Mouse (Mus musculus) embryonic facial prominence, embryonic 12.5 days (tissue): ENCODE results near the gene N4bp2. TPM values are rescaled to one million over a fixed set of nuclear protein-coding genes. Genes with fewer than 3 reads are reported as not detected.

Experiments
- ATAC-seq: fragments of 200-750 bp; cut with Nextera tagmentation; 2 replicates; pipeline ENCODE4 v1.8.0; 2017; ENCODE audit not compliant: insufficient number of reproducible peaks, insufficient read depth, low FRiP score, low TSS enrichment
- H3K27ac ChIP-seq: fragments of 300-500 bp; sonication (generic); 2 replicates; pipeline ENCODE4 v1.5.1; 2016; ENCODE audit warnings: mild to moderate bottlenecking
- H3K27me3 ChIP-seq: fragments of 300-500 bp; sonication (generic); 2 replicates; pipeline ENCODE4 v1.6.1; 2016; ENCODE audit warnings: mild to moderate bottlenecking, moderate library complexity
- H3K36me3 ChIP-seq: fragments of 300-500 bp; sonication (generic); 2 replicates; pipeline ENCODE4 v1.6.1; 2016; ENCODE audit warnings: mild to moderate bottlenecking
- H3K4me1 ChIP-seq: fragments of 300-500 bp; sonication (generic); 2 replicates; pipeline ENCODE4 v1.6.1; 2016
- H3K4me2 ChIP-seq: fragments of 300-500 bp; sonication (generic); replicated peaks from 2 replicates; pipeline ENCODE4 v1.6.1; 2016; ENCODE audit warnings: mild to moderate bottlenecking, moderate library complexity
- H3K4me3 ChIP-seq: fragments of 300-500 bp; sonication (generic); 2 replicates; pipeline ENCODE4 v1.5.1; 2016; ENCODE audit warnings: mild to moderate bottlenecking
- H3K9ac ChIP-seq: fragments of 300-500 bp; sonication (generic); 2 replicates; pipeline ENCODE4 v1.6.1; 2016; ENCODE audit warnings: mild to moderate bottlenecking, moderate library complexity
- H3K9me3 ChIP-seq: fragments of 300-500 bp; sonication (generic); 2 replicates; pipeline ENCODE4 v1.6.1; 2016; ENCODE audit warnings: mild to moderate bottlenecking, moderate library complexity
- WGBS: fragments of 180-500 bp; shearing (Covaris S2); methylation state at CpG from one replicate; pipeline ENCODE4 v1.1.7; 2016; 5-methylcytosine and 5-hydroxymethylcytosine counted together
- polyA plus RNA-seq: library from polyadenylated mRNA; unstranded; fragments of >200 nt; fragmentation: Nextera tagmentation; extraction: Ambion mirVana; gene quantifications from 2 replicates; pipeline ENCODE4 v1.2.1, GENCODE M21; 2016

N4bp2 gene
- polyA plus RNA-seq, 1 experiment from 2014 or later, result 41.7 TPM

DNA sequence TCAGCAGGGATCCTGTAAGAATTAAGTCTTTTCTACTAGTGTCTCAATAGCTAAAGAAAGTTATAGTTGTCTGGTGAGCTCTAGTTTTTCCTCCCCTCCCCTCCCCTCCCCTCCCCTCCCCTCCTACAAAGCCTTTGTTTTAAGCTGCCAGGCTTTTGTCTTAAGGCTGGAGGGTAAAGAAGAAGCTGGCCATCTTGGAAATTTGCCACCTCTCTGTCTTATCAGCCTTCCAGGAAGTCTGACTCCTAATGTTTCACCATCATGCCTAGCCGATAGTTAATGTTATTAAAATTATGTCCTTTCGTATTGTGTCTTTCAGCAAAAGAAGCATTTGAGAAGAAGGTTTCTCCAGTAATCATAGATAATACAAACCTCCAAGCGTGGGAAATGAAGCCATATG is 30.9 kb downstream of the N4bp2 start:
- Histone ChIP-seq H3K36me3 (peaks cover 53% of the 10 kb centered on the region), H3K4me1 (no peaks in the 10 kb centered on the region), H3K27me3 (no peaks in the 10 kb centered on the region), H3K4me3 (no peak overlapping the region), H3K9ac (no peak overlapping the region), H3K9me3 (no peaks in the 10 kb centered on the region), H3K27ac (no peak overlapping the region), H3K4me2 (no peak overlapping the region)
- ATAC-seq, result no peak
- WGBS, result 87% methylated on average over 3 of the region's 3 CpGs

DNA sequence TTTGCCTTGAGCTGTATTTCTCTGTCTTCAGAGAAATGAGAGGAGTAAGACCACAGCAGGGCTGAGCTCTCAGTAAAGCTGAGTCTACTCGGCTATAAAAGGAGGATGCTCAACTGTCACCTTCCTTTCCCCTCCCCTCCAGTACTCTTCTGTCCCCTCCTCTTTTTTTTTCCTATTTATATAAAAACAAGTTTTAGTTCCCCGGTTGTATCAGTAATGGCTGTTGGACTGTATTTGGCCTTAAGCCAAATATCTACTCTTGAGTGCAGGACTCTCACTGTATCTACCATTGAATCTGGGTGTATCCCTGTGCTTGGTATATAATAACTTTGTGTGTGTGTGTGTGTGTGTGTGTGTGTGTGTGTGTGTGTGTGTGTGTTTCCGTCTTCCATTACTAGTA is 31.4 kb downstream of the N4bp2 start:
- no peaks in the 10 kb centered on the region for H3K27me3 ChIP-seq
- no peaks in the 10 kb centered on the region for H3K9me3 ChIP-seq
- no peak overlapping the region for H3K27ac ChIP-seq
- H3K4me1 ChIP-seq, result no peaks in the 10 kb centered on the region
- peaks cover 53% of the 10 kb centered on the region for H3K36me3 ChIP-seq
- no peak overlapping the region for H3K4me2 ChIP-seq
- no peak for ATAC-seq
- no peak overlapping the region for H3K9ac ChIP-seq
- H3K4me3 ChIP-seq, result no peak overlapping the region
- WGBS, result 92% methylated on average over 3 of the region's 3 CpGs

DNA sequence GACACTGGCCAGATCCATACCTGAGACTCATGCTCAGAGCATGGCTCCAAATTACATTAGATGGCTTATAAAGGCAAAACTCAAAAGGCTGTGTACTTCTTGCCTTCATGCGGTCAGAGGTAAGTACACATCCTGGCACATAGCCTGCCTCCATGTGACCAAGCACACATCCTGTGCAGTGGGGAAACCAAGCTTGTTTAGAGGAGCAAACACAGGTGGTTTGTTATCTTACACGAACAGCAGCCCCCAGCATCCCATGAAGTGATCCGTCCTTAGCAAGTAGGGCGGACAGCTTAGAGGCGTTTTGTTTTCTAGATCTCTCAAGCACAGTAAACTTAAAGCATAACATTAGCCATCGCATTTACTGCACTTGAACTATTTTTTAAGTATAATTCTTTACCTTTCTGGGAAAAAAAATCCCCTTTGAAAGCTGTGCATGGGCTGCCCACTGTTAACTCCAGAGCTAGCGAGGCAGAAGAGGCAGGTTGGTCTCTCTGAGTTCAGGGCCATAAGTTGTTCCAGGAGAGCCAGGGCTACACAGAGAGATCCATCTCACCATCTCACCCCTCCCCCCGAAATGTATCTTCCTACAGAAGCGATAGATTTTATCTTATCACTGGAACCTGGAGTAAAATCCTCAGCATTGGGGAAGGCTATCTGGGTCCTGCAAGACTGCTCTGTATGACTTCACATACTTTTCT is 32.1 kb downstream of the N4bp2 start:
- H3K4me1 ChIP-seq, result no peaks in the 10 kb centered on the region
- no peaks in the 10 kb centered on the region for H3K9me3 ChIP-seq
- ATAC-seq, result no peak
- H3K27me3 ChIP-seq, result no peaks in the 10 kb centered on the region
- no peak overlapping the region for H3K27ac ChIP-seq
- H3K9ac ChIP-seq, result no peak overlapping the region
- 94% methylated on average over 9 of the region's 9 CpGs for WGBS
- no peak overlapping the region for H3K4me3 ChIP-seq
- H3K4me2 ChIP-seq, result no peak overlapping the region
- H3K36me3 ChIP-seq, result peaks cover 51% of the 10 kb centered on the region

DNA sequence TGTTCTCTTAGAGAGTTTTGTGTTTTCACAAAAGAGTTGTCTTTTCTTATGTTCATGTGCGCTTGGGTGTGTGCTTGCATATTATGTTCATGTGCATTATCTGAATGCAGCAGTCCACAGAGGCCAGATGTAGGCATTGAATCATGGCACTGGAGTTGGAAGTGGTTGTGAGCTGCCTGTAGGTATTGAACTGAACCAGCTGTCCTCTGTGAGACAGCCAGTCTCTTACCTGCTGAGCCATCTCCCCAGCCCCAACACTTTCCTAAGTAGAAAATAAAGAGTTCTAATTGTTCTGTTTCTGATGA is 32.6 kb downstream of the N4bp2 start:
- no peak overlapping the region for H3K27ac ChIP-seq
- H3K4me1 ChIP-seq, result no peaks in the 10 kb centered on the region
- H3K4me3 ChIP-seq, result no peak overlapping the region
- no peak for ATAC-seq
- no peak overlapping the region for H3K4me2 ChIP-seq
- no peak overlapping the region for H3K9ac ChIP-seq
- WGBS, result 98% methylated on average over 1 of the region's 1 CpGs
- peaks cover 48% of the 10 kb centered on the region for H3K36me3 ChIP-seq
- H3K27me3 ChIP-seq, result no peaks in the 10 kb centered on the region
- H3K9me3 ChIP-seq, result no peaks in the 10 kb centered on the region

DNA sequence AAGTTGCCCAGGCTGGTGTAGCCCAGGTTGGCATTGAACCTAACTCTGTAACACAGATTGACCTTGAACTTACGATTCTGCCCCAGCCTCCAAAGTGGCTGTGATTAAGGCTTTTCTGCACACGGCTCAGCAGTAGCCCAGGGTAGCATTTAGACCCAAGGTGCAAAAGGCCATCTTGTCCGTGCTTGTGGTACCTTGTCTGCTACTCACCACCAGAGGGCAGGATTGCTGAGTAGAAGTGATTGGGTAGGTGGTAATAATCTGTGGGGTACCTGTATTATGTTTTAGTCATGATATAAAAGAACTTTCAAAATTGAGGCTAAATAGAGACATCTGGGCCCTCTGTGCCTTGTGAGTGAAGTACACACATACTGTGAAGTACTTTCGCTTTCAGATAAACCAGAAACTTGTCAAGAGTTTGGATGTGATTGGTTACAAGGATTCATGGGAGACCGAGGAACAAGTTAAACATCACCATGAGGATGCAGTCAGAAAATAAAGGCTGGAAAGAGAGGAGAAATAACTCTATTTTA is 60.3 kb downstream of the N4bp2 start:
- no peak overlapping the region for H3K9ac ChIP-seq
- H3K9me3 ChIP-seq, result no peaks in the 10 kb centered on the region
- H3K27ac ChIP-seq, result no peak overlapping the region
- H3K4me2 ChIP-seq, result no peak overlapping the region
- peaks cover 58% of the 10 kb centered on the region for H3K36me3 ChIP-seq
- H3K4me3 ChIP-seq, result no peak overlapping the region
- no peak for ATAC-seq
- H3K4me1 ChIP-seq, result no peaks in the 10 kb centered on the region
- no peaks in the 10 kb centered on the region for H3K27me3 ChIP-seq
- 73% methylated on average over 5 of the region's 5 CpGs for WGBS

- ATAC-seq, result no peak
Observed at GRCm38 (mm10) chr5:65826476-65826875, 63.2 kb downstream of the N4bp2 start.

GRCm38 (mm10) chr5:65827102-65827501 is 63.8 kb downstream of the N4bp2 start:
- 88% methylated on average over 8 of the region's 8 CpGs for WGBS
- no peak overlapping the region for H3K4me2 ChIP-seq

More at GRCm38 (mm10) chr5:65826476-65826875, 63.2 kb downstream of the N4bp2 start:
- Histone ChIP-seq H3K36me3 (peaks cover 36% of the 10 kb centered on the region), H3K27ac (no peak overlapping the region), H3K4me2 (no peak overlapping the region), H3K27me3 (no peaks in the 10 kb centered on the region), H3K9ac (no peak overlapping the region), H3K9me3 (no peaks in the 10 kb centered on the region), H3K4me1 (no peaks in the 10 kb centered on the region), H3K4me3 (no peak overlapping the region)
- 97% methylated on average over 4 of the region's 4 CpGs for WGBS

DNA sequence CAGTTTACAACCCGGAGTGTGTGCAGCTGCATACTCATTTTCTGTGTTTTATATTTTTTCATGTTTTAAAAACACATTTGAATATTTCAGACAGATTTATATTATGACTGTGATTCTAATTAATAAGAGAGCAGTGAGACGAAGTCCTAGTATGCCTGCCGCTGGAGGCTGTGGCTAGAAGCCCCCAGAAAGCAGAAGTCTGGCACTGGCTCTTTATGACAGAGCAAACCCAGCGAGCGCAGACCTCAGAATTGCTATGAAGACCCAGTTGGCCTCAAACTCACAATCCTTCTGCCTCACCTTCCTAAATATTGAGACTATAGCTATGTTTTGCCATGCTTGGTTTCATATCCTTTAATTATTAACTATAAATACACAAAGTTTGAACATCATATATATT is 64.9 kb downstream of the N4bp2 start:
- ATAC-seq, result no peak
- no peaks in the 10 kb centered on the region for H3K4me1 ChIP-seq
- no peak overlapping the region for H3K9ac ChIP-seq
- no peaks in the 10 kb centered on the region for H3K9me3 ChIP-seq
- H3K4me3 ChIP-seq, result no peak overlapping the region
- H3K27me3 ChIP-seq, result no peaks in the 10 kb centered on the region
- H3K4me2 ChIP-seq, result no peak overlapping the region
- WGBS, result 95% methylated on average over 5 of the region's 5 CpGs
- no peak overlapping the region for H3K27ac ChIP-seq
- H3K36me3 ChIP-seq, result peaks cover 19% of the 10 kb centered on the region

More at GRCm38 (mm10) chr5:65827102-65827501, 63.8 kb downstream of the N4bp2 start:
- Histone ChIP-seq H3K27me3 (no peaks in the 10 kb centered on the region), H3K9me3 (no peaks in the 10 kb centered on the region), H3K4me1 (no peaks in the 10 kb centered on the region), H3K36me3 (peaks cover 30% of the 10 kb centered on the region), H3K27ac (no peak overlapping the region), H3K9ac (no peak overlapping the region), H3K4me3 (no peak overlapping the region)
- no peak for ATAC-seq

- Histone ChIP-seq H3K27me3 (no peaks in the 10 kb centered on the region), H3K9ac (no peak overlapping the region), H3K4me2 (no peak overlapping the region), H3K4me1 (no peaks in the 10 kb centered on the region), H3K27ac (no peak overlapping the region), H3K36me3 (peaks cover 19% of the 10 kb centered on the region), H3K4me3 (no peak overlapping the region), H3K9me3 (no peaks in the 10 kb centered on the region)
- no peak for ATAC-seq
- 74% methylated on average over 2 of the region's 2 CpGs for WGBS
Observed at GRCm38 (mm10) chr5:65829059-65829458, 65.7 kb downstream of the N4bp2 start.

- no peak overlapping the region for H3K4me2 ChIP-seq
- H3K9me3 ChIP-seq, result no peaks in the 10 kb centered on the region
- H3K36me3 ChIP-seq, result peaks cover 9% of the 10 kb centered on the region; the same call in 1 of the 2 replicates
- ATAC-seq, result no peak
- H3K9ac ChIP-seq, result no peak overlapping the region
- no peaks in the 10 kb centered on the region for H3K27me3 ChIP-seq
- H3K4me1 ChIP-seq, result no peaks in the 10 kb centered on the region
- WGBS, result 89% methylated on average over 11 of the region's 11 CpGs
- H3K4me3 ChIP-seq, result no peak overlapping the region
- H3K27ac ChIP-seq, result no peak overlapping the region
Observed at GRCm38 (mm10) chr5:65831917-65832618, 68.7 kb downstream of the N4bp2 start.

DNA sequence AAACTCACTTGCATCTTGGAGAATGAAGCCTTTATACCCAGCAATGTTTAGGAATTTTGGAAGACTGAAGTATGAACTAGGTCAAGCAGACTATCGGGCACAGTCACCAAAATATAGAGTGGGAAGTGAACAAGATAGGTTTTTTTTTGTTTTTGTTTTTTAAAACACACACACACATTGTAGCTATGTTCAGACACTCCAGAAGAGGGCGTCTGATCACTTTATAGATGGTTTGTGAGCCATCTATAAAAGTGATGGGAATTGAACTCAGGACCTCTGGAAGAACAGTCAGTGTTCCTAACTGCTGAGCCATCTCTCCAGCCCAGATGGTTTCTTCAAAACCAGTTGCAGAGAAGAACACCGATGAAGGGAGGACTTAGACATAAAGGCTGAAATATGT is 69.8 kb downstream of the N4bp2 start:
- 79% methylated on average over 3 of the region's 3 CpGs for WGBS
- H3K9me3 ChIP-seq, result no peaks in the 10 kb centered on the region
- no peak for ATAC-seq

More for the DNA sequence above, 69.8 kb downstream of the N4bp2 start:
- H3K4me1 ChIP-seq, result no peaks in the 10 kb centered on the region
- H3K4me3 ChIP-seq, result no peak overlapping the region
- H3K9ac ChIP-seq, result no peak overlapping the region
- no peak overlapping the region for H3K4me2 ChIP-seq
- H3K36me3 ChIP-seq, result peaks cover 9% of the 10 kb centered on the region; the same call in 1 of the 2 replicates
- H3K27ac ChIP-seq, result no peak overlapping the region
- H3K27me3 ChIP-seq, result no peaks in the 10 kb centered on the region
